Mouse (Mus musculus) frontal cortex, adult 2 months (tissue): Measurements from ENCODE around the gene Lrrc4. TPM values are rescaled to one million over a fixed set of nuclear protein-coding genes. Genes with fewer than 3 reads are reported as not detected.

Experiments
- DNase-seq, 2 experiments: peaks; one replicate each; pipeline ENCODE4 v3.0.0; 2022; ENCODE audit warnings: low spot score in 1 of 2; ENCODE audit errors: extremely low spot score in 1 of 2
- polyA plus RNA-seq: library from polyadenylated mRNA; depleted of rRNA; stranded (reverse); fragments of >200 nt; gene quantifications from 2 replicates; pipeline ENCODE4 v1.2.3, GENCODE M21; 2012; rRNA removed

Lrrc4 gene
- polyA plus RNA-seq, 1 experiment: 46.0 TPM

DNA sequence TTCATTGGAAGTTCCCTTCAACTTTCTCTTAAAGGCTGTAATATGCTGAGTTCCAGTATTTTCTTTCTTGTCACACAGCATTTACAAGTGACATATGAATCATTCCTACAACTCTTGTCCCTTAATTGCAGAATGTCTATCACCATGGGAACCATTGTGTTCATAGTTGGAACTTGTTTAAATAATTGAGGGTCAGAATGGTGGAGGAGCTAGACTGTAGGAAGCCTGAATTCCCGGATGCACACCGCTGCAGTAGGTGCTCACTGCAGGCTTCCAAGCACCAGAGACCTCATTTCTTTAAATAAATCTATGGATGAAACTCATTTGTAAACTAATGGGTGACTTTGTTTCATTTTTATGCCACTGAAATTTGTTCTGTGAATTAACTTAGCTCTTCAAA lies 201.7 kb downstream of the Lrrc4 start:
- DNase-seq: no peak

DNA sequence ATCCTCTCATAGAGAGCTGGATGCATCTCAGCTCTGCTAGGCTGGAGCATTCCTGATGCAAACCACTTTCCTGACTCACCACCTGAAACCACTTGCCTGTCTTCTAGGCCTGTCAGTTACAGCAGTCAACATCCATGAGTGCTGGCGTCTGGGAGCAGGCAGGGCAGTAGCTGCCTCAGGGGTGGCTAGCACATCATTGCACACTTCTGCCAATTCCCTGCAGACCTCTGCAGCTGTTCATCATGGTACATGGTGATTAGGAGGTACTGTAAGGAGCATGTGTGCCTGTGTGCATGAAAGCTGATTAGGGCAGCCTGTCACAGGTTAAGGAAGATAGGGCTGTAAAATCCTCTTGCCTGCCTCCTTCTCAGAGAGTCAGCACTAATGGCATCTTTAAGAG lies 203.1 kb downstream of the Lrrc4 start:
- no peak for DNase-seq

DNA sequence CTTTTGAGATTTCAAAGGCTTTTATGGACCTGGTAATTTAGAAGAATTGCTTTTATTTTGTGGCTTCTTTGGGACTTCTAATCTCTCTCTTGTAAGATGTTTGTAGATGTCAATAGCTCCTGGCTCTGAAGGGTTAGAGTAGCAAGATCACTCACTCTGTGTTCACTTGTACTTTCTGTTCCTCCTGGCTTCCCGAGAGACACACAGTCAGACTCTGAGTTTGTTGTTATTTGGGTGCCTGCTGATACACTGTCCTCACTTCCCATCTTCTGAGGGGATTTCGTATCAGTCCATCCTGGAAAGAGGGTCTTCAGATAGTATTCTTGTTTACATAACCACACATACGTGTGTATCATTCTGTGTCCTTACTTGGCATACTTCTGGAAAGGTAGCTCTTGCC lies 208.6 kb downstream of the Lrrc4 start:
- DNase-seq: no peak

DNA sequence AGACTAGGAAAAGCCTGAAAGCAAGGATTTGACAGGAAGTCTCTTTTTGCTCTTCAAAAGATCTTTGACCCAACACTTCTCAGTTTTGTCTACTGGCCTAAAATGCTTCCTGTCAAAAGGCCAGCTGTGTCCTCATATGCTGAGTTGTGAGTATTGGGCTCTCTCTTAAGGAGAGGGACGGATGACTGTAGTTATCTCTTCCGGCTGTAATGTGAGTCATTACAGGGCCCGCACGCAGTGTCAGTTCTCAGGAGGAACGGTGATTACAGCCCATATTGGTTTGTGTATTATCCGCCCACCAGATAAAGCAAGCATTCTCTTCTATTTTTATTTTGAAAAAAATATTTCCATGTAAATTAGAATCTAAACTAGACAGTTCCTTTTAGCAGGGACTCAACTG lies 209.0 kb downstream of the Lrrc4 start:
- DNase-seq: no peak

DNA sequence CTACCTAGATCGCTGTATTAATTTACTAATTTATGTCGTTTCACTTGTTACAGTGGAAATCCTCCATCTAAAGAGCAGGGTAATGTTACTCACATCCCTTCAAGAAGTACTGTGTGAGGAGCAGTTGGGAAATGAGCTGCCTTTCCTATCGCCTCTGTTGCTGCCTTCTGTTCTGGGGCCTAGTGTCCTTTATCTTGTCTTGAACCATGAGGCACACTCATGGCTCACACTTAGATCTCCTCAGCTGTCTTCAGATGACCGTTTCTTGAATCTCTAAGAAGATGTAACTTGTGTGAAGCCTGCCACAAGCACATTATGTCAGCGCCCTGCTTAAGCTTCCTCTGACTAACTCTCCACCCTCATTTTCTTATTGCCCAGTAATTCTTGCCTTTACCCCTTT lies 209.6 kb downstream of the Lrrc4 start:
- DNase-seq: no peak

DNA sequence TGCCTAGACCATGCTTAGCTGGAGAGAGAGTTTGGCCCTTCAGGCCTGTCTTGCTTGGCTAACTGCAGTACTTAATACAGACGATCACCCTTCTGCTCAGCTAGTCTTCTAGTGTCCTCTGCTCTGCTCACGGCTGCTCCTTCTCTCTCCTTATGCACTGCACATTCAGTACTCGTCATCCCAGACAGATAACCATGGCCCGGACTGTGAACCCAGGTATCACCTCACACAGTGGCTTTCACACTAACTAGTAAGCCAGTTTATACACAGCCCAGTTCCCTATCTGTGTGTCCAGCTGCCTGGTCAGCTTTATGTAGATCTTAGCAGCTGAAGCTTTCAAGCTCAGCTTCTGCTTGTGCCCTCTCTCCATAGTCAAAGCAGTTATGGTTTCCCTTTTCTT lies 210.1 kb downstream of the Lrrc4 start:
- no peak for DNase-seq

DNA sequence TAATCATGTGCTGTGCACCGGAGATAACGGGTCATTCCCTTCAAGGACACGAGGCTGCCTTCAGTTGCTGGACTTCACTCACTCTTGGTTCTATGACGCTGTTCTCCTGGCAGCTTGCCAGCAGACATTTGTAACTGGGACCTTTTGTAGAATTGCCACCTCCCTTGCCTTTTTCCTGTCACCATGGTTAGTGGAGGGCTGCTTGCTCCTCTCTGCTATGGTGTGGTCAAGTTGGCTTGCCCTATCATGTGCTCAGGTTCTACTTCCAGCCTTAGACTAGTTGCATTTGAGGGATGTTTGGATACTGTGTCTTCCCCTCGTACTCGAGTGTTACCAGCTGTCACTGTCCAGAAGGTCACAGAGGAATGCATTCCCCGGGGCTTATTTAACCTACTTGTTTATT lies 212.8 kb downstream of the Lrrc4 start:
- peak; percentile 27 to 65 for DNase-seq

DNA sequence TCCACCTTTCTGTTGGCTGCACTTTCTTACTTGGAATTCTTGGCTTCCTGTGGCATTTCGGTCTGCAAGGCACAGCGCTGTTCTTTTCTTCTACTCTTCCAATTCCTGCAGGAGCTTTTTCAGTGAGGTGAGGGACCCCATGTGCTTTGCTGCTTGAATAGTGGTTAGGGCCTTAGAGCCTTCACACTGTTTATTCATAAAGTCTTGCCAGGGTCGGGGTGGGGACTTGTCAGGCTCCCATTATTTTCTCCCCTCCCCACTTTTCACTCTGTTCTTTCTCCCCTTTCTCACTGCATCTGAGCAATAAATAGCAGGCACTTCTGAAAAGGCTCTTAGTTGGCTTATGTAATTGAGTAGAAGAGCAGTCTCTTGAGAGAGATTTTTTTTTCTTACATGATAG lies 213.2 kb downstream of the Lrrc4 start:
- DNase-seq: no peak

DNA sequence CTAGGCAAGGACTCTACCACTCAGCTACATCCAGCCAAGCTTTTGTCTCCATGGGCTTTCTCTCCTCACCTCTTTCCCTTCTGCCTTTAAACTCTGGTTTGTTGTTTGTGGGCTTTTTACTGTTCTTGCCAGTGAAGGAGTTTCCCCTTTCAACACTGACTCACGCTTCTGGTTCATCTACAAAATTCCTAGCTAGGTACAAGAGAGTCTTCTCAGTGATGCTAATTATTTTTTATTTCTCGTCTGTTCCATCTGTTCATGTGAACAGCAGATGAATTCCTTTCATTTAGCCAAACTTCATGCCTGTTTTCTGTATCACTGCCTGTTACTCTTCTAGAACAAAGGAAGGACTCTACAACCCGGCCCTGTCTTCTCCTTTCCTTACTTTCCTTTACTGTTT lies 215.6 kb downstream of the Lrrc4 start:
- DNase-seq: peak in 1 of 2 experiments; percentile 58

DNA sequence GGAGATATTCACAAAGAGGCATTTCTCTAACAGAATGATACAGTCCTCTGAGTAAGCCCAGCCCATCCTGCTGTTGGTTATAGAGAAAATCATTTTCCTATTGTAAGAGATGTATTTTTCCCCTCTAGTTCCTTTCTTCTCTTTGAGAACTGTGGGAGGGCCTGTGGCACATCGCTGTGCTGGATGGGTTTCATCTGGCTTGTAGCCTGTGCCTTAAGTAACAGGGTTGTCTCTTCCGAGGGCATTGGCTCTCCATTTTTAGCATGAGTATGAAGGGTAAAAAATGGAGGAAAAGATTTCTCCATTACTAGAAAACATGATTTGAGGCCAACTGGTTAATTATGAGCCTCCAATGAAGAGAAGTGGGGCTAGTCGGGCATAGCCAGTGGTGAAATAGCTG lies 216.1 kb downstream of the Lrrc4 start:
- peak in 1 of 2 experiments; percentile 55 for DNase-seq

DNA sequence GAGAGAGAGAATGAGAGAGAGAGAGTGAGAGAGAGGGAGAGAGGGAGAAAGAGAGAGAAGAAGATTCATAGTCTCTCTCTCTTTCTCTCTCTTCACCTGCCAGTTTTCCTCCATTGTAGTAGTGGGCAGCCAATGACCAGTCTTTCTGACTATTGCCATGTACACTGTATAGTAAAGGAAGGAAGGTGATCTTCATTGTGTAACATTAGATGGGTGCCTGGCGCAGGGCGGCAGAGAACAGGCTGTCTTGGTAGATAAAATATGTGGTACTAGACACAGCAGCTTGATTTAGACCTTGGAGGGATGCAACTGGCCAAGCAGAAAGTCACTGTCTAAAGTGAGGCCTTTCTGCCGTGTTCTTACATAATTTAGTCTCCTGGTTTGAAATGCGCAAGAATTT lies 216.7 kb downstream of the Lrrc4 start:
- no peak for DNase-seq

DNA sequence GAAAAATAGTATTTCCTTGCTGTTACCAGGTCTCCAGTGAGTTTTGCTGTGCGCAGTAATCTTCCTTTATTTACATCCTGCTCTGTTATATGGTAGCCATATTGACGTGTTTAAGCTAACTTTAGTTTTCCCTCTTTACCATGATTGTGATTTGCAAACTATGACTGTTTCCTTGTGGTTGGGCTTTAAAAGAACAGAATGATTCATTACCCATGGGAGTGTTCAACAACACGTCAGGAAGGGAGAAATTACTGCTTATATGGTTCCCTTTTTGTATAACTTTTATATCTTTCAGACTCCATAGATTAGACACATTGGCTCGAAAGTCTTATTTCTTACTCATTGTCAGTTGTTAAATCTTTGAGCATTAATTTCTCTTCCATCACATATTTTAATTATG lies 218.1 kb downstream of the Lrrc4 start:
- no peak for DNase-seq

Other genes starting within 250 kb of the Lrrc4 start
- not detected in 2 replicates for gene Lep, start 228.5 kb upstream of the Lrrc4 start, polyA plus RNA-seq